Mouse (Mus musculus) gastrocnemius, postnatal 14 days (tissue): Measurements from ENCODE around the gene Edem2. TPM values are rescaled to one million over a fixed set of nuclear protein-coding genes. Genes with fewer than 3 reads are reported as not detected.
A peak's percentile ranks its signal among the peaks of the same experiment; 100 is the strongest.

ENCODE experiments used
- DNase-seq: peaks from one replicate; pipeline ENCODE4 v3.0.0; 2021; ENCODE audit warnings: mixed read lengths
- intact Hi-C: fragments of 180-260 bp; cut with DNase I; formaldehyde crosslinking; loops from one replicate; pipeline ENCODE4 v1.15.1; 2025; ENCODE audit warnings: low total_unique reads
- long read RNA-seq, 2 experiments: library from polyadenylated mRNA; stranded (forward); transcript quantifications; one replicate each; pipeline ENCODE4 v2.0.0; 2021
- total RNA-seq, 2 experiments: library from RNA; stranded (reverse); gene quantifications; 2 replicates each; pipeline ENCODE4 v1.2.3; 2021

Edem2 gene
- 1 to 10 TPM; 6.0 to 6.2 TPM for total RNA-seq
- long read RNA-seq, experiment 1, transcript Edem2-201 (11 exons, 2,290 nt), result major isoform, 11 of 12 reads
- long read RNA-seq, experiment 1, partial matches to known transcripts, result 0 of 12 reads
- long read RNA-seq, experiment 1, other reads (novel, unspliced or antisense), result 1 of 12 reads
- long read RNA-seq, experiment 2, transcript Edem2-201 (11 exons, 2,290 nt), result major isoform, 9 of 13 reads
- long read RNA-seq, experiment 2, partial matches to known transcripts, result 2 of 13 reads
- long read RNA-seq, experiment 2, other reads (novel, unspliced or antisense), result 2 of 13 reads

GRCm38 (mm10) chr2:155729158-155729645 is at the start of gene Edem2:
Gene Edem2 (minus strand): TSS chr2:155729475.
- intact Hi-C loops, result no loop called here
- peak; percentile 93 for DNase-seq

GRCm38 (mm10) chr2:155779066-155779465 is 49.8 kb upstream of the Edem2 start:
- DNase-seq, result no peak
- intact Hi-C loops, result no loop called here

- intact Hi-C loops, result no loop called here
- DNase-seq, result no peak
Measured at GRCm38 (mm10) chr2:155778004-155778403, 48.7 kb upstream of the Edem2 start.

GRCm38 (mm10) chr2:155777688-155777985 is 48.4 kb upstream of the Edem2 start:
- intact Hi-C loops, result no loop called here
- no peak for DNase-seq

GRCm38 (mm10) chr2:155776824-155777687 is 47.8 kb upstream of the Edem2 start:
- DNase-seq, result no peak
- intact Hi-C loops, result no loop called here

DNA sequence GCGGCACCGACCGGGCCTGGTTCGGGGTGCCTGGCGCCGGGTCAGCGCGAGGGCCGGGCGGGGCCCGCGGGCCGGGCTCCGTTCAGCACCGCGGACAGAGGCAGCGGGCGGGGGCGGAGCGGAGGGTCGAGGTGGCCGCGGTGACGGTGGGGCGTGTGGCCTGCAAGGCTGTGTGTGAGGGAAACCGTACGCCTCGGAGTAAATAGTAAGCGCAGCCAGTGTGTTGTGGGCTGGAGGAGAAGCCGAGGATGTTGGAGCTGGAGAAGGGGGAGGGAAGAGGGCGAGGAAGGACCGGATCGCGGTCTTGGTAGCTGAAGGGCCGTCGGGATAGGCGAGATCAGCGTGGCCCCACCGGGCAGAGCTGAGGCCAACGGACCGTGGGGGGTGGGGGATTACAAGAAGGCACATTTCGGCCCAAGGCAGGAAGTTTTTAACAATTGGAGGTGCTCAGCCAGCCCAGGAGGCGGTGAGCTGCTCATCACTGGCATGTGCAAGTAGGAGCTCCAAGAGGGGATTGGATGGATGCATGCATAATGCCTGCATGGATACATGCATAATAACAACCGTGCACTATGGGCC is 46.5 kb upstream of the Edem2 start:
- intact Hi-C loops, result no loop called here
- peak; percentile 62 for DNase-seq

- intact Hi-C loops, result no loop called here
- no peak for DNase-seq
Measured at GRCm38 (mm10) chr2:155774927-155775684, 45.8 kb upstream of the Edem2 start, which contains the start of gene Mmp24. Gene Mmp24 (plus strand): TSS chr2:155775342.

DNA sequence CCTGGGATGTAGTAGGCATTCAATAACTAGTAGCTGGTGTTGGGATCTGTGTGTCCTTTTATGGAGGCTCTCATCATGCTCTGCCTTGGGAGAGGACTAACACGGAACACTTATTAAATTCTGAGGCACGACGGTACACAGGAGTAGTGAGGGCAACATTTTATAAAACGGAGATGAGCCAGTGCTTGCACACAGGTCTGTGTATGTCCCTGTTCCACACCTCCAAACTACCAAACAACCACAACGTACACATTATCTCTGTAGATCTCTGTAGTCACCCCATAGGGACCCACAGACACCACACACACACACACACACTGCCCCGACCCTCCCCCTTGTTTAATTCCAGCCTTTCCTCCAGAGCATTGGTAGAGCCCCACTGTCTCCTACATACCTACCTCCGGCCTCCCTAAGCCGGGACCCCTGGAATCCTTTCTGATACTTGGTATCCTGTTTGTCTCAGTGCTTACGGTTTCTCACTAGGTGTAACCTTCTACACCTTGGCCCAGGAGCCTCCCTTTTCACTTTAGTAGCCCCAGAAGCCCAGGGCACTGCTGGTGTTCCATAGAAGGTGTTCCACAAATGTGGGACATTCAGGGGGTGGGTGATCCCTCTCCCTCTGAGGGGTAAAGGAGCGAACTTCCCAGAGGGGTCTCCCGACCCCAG is 45.1 kb upstream of the Edem2 start:
- intact Hi-C loops, result no loop called here
- DNase-seq, result no peak

DNA sequence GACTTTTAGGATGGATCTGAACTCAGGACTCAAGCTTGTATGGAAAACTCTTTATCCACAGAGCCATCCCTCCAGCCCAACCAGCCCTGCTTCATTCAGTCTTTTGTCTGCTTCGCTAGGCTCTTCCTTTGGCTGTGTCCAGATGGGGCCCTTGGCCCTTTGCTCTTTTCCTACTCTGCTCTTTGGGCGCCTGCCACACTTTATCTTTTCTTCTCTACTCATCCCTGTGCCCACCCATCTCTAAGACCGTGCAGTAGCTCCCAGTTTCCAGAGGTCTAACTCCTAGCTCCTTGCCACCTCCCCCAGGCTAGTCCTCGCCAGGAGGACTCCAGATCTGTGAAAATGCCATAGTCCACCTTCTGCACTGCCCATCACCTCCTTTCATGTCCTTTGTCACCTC is 44.4 kb upstream of the Edem2 start:
- no peak for DNase-seq
- intact Hi-C loops, result no loop called here

GRCm38 (mm10) chr2:155764679-155765418 is 35.6 kb upstream of the Edem2 start:
- DNase-seq, result peak; percentile 63
- intact Hi-C loops, result loop anchor here (5.0 kb wide), 2 partner anchors 68 to 93 kb away; no protein-coding TSS in a partner anchor

- intact Hi-C loops, result no loop called here
Measured at GRCm38 (mm10) chr2:155756855-155757566, 27.7 kb upstream of the Edem2 start.

DNA sequence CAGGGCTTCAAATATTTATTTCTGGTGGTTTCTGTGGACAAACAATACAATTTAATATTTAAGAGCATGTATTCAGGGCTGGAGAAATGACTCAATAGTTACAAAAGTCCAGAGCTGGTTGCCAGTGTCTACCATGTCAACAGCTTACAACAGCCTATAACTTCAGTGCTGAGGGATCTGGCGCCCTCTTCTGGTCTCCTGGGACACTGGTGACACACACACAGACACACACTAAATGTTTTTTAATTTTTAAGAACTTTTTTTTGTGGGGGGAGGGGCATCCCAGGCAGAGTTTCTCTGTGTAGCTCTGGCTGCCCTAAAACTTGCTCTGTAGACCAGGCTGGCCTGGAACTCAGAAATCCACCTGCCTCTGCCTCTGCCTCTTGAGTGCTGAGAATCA is 26.5 kb upstream of the Edem2 start:
- DNase-seq, result peak; percentile 57
- intact Hi-C loops, result no loop called here

More at GRCm38 (mm10) chr2:155756855-155757566, 27.7 kb upstream of the Edem2 start:
- no peak for DNase-seq

DNA sequence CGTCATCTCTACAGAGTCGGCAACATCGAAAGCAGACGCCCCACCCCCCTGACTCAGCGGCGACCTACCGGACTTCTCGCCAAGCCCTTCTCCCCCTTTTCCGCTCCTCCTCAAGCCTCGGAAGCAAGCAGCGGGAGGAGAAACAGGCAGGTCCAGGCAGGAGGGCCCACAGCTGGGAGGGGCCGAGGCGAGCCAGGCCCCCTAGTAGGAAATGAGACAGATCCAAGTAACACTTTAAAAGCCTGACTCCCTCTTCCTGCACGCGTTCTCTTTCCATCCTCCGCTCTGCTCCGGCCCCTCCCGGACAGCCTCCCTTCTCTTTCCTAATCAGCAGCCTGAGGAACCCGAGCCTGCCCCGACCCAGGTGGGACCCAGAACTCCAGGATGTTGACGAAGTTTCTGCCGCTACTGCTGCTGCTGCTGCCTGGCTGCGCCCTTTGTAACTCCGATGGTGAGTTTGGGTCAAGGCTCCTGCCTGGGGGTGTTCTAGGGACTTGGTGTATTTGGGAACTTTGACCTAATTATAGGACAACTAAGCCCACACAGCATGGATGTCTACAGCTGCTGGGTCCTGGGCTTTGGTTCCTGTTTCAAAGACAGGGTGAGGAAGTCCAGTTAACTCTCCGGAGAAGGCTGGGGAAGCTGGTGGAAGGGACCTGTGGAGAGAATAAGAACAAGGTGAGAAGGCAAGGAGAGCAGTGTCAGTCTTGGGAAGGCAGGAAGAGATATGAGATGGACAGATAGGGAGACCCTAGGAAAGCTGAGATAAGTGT is 21.9 kb upstream of the Edem2 start, which contains the start of gene Procr:
Gene Procr (plus strand): TSS at position 104 of the 773 bp plus-strand sequence.
- peak; percentile 57 for DNase-seq
- intact Hi-C loops, result no loop called here

DNA sequence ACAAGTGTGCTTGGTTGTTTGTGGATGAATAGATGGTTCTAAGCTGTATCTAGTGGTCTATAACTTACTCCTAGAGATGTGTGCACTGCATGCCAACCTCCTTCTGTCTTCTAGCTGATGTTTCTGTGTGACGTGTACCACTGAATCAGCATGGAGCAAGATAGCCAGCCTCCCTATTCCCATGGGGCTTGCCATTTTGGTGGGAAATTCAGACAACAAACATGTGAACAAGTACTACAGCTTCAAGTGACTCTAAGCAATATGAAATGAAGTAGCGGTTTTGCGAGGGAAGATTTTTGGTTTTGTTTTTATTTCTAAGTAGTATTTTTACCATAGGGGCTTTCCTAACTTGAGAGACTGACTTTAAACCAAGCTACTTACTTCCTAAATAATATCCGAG is 20.1 kb upstream of the Edem2 start:
- intact Hi-C loops, result no loop called here
- no peak for DNase-seq

- intact Hi-C loops, result no loop called here
- DNase-seq, result no peak
Measured at GRCm38 (mm10) chr2:155745487-155745886, 16.2 kb upstream of the Edem2 start.

DNA sequence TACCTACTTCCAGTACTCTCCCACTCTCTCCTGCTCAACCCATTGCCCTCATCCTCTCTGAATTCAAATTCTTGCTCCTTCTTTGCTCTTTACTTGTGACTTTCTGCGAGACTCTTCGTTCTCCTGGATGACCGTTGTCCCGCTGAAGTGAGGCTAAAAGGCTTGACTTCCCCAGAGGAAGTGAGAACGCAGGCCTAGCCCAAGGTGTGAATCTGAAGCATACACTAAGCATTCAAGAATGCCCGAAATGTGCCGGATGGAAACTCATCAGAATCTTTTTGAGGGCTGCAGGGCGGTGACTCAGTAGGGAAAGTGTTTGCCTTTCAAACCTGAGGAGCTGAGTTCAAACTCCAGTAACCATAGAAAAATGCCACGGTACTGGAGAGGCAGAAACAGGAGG is 14.1 kb upstream of the Edem2 start:
- intact Hi-C loops, result no loop called here

GRCm38 (mm10) chr2:155742931-155743337 is 13.7 kb upstream of the Edem2 start:
- DNase-seq, result peak; percentile 13
- intact Hi-C loops, result no loop called here

More for the DNA sequence above, 14.1 kb upstream of the Edem2 start:
- no peak for DNase-seq
